Mouse (Mus musculus) lung, postnatal 36 days (tissue): ENCODE results near the gene Trak1.
A peak's percentile ranks its signal among the peaks of the same experiment; 100 is the strongest.
"Not testable (repeated sequence)": the region's sequence is repeated elsewhere in the genome, so short reads cannot be mapped to it uniquely, and the experiment has no call there.

ENCODE experiments used
- DNase-seq: peaks from one replicate; pipeline ENCODE4 v3.0.0; 2022; ENCODE audit warnings: mixed read lengths

The Trak1 gene

DNA sequence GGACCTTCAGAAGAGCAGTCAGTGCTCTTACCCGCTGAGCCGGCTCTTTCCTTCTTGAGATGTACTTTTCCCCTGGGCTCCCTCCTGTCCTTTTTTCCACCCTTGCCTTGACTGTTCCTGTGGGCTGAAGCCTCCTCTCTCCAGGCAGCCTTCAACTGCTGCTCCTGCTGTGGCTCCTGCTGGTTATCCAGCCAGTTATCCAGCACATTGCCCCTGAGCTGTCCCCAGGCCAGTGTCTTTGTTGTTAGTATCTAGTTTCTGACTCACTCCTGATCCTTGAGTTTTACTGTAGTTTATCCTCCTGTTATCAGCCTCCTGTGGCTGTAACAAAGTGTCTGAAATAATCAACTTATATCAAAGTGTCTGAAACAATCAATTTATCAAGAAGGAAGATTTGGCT lies 23.8 kb downstream of the Trak1 start:
- DNase-seq: no peak

GRCm38 (mm10) chr9:121322034-121322433 lies 24.7 kb downstream of the Trak1 start:
- DNase-seq: no peak

GRCm38 (mm10) chr9:121328342-121328741 lies 31.0 kb downstream of the Trak1 start:
- not testable (repeated sequence) for DNase-seq

DNA sequence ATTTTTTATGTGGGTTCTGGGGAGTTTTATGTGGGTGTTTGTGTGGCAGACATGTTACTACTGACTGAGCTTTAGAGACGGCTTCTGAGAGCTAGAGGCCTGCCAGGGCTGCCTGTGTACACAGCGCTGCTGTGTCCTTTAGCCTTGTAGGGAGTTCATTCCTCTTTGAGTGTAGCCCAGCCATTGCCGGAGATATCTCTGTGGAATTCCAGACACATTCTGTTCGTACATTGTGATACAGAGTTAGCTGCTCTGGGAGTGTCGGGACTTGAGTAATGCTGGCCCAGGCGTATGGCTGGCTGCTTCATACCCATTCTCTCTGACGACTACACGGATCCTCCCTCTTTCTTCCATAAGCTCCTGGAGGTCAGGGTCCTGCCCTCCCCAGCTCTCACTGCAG lies 31.9 kb downstream of the Trak1 start:
- DNase-seq: peak; percentile 63

GRCm38 (mm10) chr9:121330065-121330464 lies 32.8 kb downstream of the Trak1 start:
- no peak for DNase-seq

GRCm38 (mm10) chr9:121331438-121331837 lies 34.1 kb downstream of the Trak1 start:
- no peak for DNase-seq

GRCm38 (mm10) chr9:121331878-121332630 lies 34.8 kb downstream of the Trak1 start:
- peak; percentile 77 for DNase-seq

DNA sequence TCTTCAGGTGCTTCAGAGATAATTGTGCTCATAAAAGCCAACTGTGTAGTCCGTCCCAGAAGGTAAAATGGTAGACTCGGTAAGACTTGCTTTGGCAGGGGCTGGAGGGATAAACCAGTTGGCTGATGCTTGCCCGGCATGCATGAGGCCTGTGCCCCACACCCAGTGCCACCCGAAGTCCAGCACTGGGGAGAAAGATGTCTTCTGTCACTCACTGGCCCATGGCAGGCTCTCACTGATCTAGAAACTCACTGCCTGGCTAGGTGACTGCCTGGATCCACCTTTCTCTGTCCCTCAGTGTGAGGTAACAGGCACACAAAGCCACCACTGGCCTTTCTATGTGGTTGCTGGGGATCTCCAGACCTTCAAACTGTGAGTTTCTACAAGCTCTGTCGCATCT lies 36.3 kb downstream of the Trak1 start:
- no peak for DNase-seq

GRCm38 (mm10) chr9:121334311-121334851 lies 37.1 kb downstream of the Trak1 start:
- no peak for DNase-seq

- DNase-seq: peak; percentile 60
These were observed 38.3 kb downstream of the Trak1 start for GRCm38 (mm10) chr9:121335568-121335967.

DNA sequence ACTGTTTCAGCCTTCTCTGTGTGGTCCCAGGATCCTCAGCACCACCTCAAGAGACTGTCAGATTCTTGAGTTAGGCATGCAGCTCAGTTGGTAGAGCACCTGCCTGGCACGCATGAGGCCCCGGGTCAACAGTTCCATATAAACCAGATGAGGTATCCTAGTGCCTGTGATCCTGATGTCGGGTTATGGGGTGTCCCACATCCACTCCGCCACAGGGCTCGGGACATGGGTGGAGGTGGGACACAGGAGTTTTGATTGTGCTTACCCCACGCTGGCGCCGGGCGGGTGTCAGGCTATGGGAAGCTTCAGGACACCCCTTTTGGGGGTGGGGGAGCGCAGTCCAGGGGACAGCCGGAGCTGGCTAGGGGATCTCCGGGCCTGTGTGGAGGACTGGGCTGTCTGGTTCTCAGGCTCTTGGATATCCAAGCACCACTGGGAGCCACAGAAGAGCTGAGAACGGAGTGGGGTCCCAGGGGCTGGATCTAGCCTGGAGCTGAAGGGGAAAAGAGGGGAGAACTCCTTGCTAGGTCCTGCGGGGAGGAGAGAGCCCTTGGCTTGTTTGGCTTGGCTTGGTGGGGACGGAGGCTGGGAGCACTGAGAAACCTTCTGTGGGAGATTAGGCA lies 39.1 kb downstream of the Trak1 start:
- DNase-seq: no peak

GRCm38 (mm10) chr9:121337216-121337937 lies 40.1 kb downstream of the Trak1 start:
- peak; percentile 64 for DNase-seq

DNA sequence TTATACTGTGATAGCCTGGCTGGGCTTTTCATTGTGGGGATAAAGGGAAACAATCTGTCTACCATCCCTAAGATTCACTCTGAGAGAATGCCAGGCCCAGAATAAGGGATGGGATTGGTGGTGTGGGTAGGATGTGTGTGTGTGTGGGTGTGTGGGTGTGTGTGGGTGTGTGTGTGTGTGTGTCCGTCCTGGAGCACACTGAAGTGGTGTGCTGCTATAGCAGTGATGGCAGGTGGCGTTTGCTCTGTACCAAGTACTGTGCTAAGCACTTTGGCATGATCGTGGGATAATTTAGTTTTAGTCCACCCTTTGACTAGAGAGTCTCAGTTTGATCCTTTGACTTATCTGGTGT lies 40.6 kb downstream of the Trak1 start:
- no peak for DNase-seq

DNA sequence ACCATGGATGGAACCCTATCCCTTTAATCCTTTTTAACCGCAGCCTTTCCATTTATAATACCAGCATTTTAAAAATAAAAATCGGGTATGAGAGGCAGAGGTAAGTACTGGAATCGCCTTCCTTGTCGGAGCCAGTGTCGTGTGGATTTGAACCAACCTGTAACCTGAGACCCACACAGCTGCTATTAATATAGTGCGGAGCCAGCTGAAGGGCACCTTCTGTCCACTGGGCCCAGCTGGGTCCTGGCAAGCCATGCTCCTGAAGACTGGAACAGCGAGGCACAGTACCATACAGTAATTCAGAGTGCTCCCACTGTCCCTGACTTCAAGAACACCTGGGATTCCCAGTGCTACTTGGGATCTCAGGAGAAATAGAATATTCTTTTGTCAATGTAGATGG lies 44.5 kb downstream of the Trak1 start:
- DNase-seq: no peak

GRCm38 (mm10) chr9:121342510-121343110 lies 45.3 kb downstream of the Trak1 start:
- DNase-seq: no peak

GRCm38 (mm10) chr9:121343122-121343876 lies 46.0 kb downstream of the Trak1 start:
- DNase-seq: no peak

DNA sequence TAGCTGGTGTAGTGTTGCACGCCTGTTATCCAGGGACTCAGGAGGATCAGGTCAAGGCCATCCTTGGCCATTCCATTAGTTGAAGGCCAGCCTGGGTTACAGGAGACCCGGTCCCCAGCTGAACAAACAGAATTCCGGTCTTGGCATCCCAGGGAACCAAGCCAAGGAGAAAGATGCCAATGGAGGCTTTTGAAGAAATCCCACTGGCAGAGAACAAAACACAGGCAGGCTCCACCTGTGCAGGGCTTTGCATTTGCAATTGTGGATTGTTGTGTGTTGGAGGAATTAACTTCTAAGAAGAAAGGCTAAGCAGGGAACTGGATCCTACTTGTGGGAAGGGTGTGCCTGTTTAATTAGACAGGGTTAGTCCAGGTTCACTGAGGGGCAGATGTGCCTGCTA lies 47.0 kb downstream of the Trak1 start:
- DNase-seq: no peak

GRCm38 (mm10) chr9:121345427-121346130 lies 48.3 kb downstream of the Trak1 start:
- DNase-seq: peak; percentile 64

DNA sequence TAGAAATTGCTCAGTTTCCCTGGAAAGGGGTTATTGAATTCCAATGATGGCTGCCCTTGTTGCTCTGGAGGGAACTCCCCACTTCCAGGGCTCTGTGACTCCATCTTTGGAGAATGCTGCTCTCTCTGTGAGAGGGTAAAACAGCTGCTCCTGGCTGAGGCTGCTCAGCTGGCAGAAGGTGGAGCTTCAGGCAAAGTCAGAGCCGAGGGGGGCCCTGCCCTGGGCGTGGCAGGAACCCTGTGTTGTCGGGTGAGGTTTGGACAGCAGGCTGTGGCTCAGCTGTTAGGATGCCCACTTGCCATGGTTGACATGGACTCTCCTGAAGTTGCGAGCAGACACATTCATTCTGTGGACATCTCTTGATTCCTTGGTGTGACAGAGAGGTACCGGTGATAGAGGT lies 49.3 kb downstream of the Trak1 start:
- no peak for DNase-seq

GRCm38 (mm10) chr9:121347981-121348380 lies 50.7 kb downstream of the Trak1 start:
- peak; percentile 92 for DNase-seq

- peak; percentile 68 for DNase-seq
These were observed 51.2 kb downstream of the Trak1 start for GRCm38 (mm10) chr9:121348476-121348875.

GRCm38 (mm10) chr9:121349111-121349510 lies 51.8 kb downstream of the Trak1 start:
- no peak for DNase-seq
